Mouse (Mus musculus): Measurements from ENCODE around the gene Kif22. TPM values are rescaled to one million over a fixed set of nuclear protein-coding genes. Genes with fewer than 3 reads are reported as not detected.

The Kif22 gene
- polyA plus RNA-seq, 1 experiment from 2014 or later = 200 TPM

DNA sequence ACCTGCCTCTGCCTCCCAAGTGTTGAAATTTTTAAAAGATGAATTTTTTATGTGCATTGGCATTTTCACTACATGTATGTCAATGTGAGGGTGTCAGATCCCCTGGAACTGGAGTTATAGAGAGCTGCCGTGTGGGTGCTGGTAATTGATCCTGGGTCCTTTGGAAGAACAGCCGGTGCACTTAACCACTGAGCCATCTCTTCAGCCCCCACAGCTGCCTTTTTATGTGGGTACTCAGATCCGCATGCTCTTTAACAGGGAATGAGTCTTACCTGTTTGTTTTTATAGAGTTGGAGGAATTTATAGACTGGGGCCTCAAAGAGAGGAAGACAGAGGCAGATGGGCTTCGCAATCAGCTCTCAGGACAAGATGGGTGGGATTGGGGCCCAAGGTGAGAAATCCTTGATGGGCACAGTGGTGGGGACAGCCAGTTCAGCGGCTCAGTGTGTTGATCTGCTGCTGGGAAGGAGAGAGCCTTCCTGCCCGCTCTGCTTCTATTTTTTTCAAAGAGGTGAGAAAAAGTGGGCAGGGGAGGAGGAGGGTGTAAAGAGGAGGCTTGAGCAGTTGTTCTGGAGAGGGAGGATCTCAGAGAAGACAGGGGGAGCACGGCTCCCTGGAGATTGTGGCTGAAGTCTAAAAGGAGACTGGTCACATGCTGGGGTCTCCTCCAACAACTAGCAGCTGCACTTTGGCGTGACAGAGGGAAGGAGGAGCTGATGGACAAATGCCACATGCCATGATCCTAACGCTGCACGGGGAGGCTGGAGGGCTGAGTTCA lies 57.4 kb downstream of the Kif22 start:
- DNase-seq (ENCODE audit: low spot score) = no peak
- H3K4me1 ChIP-seq = 0 out of 2 replicates have a peak, but pooled peaks cover 3% of the 10 kb centered on the region
- WGBS = 71% methylated on average over 10 of the region's 10 CpGs

GRCm38 (mm10) chr7:126983113-126983512 lies 59.2 kb downstream of the Kif22 start:
- Histone ChIP-seq H3K36me3 (replicated peaks) (peaks cover 34% of the 10 kb centered on the region), H3K27ac (replicated peaks) (no peak overlapping the region), H3K27me3 (replicated peaks; ENCODE audit: low read depth, poor library complexity, severe bottlenecking) (no peaks in the 10 kb centered on the region), H3K4me1 (0 out of 2 replicates have a peak, but pooled peaks cover 3% of the 10 kb centered on the region), H3K9me3 (no peaks in the 10 kb centered on the region), H3K4me3 (no peak overlapping the region)
- no peak for DNase-seq (ENCODE audit: low spot score)
- WGBS = 84% methylated on average over 7 of the region's 7 CpGs

More for the DNA sequence above, 57.4 kb downstream of the Kif22 start:
- H3K36me3 ChIP-seq (replicated peaks) = peaks cover 16% of the 10 kb centered on the region
- H3K4me3 ChIP-seq = no peak overlapping the region
- H3K27ac ChIP-seq (replicated peaks) = no peak overlapping the region
- no peaks in the 10 kb centered on the region for H3K9me3 ChIP-seq
- no peaks in the 10 kb centered on the region for H3K27me3 ChIP-seq (replicated peaks; ENCODE audit: low read depth, poor library complexity, severe bottlenecking)

DNA sequence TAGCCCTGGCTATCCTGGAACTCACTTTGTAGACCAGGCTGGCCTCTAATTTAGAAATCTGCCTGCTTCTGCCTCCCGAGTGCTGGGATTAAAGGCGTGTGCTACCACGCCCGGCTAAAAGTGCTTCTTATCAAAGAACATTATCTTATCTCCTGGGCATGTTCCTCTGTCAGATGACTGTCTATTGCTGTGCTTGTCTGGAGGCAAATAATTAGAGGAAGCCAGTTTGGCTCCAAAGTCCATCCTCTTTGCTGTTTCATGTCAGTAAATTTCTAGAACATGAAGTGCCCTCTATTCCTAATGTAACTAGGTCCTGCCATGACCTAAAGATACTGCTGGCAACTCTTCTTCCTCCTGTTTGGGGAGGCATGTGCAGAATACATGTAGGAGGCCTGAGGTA lies 60.2 kb downstream of the Kif22 start:
- Histone ChIP-seq H3K27me3 (replicated peaks; ENCODE audit: low read depth, poor library complexity, severe bottlenecking) (no peaks in the 10 kb centered on the region), H3K27ac (replicated peaks) (no peak overlapping the region), H3K36me3 (replicated peaks) (peaks cover 37% of the 10 kb centered on the region), H3K4me3 (no peak overlapping the region), H3K4me1 (peaks cover 9% of the 10 kb centered on the region), H3K9me3 (no peaks in the 10 kb centered on the region)
- no peak for DNase-seq (ENCODE audit: low spot score)
- 95% methylated on average over 4 of the region's 4 CpGs for WGBS

- Histone ChIP-seq H3K4me3 (no peak overlapping the region), H3K4me1 (peaks cover 13% of the 10 kb centered on the region), H3K9me3 (no peaks in the 10 kb centered on the region), H3K36me3 (replicated peaks) (peaks cover 37% of the 10 kb centered on the region), H3K27ac (replicated peaks) (no peak overlapping the region), H3K27me3 (replicated peaks; ENCODE audit: low read depth, poor library complexity, severe bottlenecking) (no peaks in the 10 kb centered on the region)
- 96% methylated on average over 2 of the region's 2 CpGs for WGBS
- DNase-seq (ENCODE audit: low spot score) = no peak
Observed at GRCm38 (mm10) chr7:126981601-126982000, 60.7 kb downstream of the Kif22 start.

- Histone ChIP-seq H3K4me1 (peaks cover 17% of the 10 kb centered on the region), H3K36me3 (replicated peaks) (peaks cover 37% of the 10 kb centered on the region), H3K4me3 (no peak overlapping the region), H3K9me3 (no peaks in the 10 kb centered on the region), H3K27ac (replicated peaks) (no peak overlapping the region), H3K27me3 (replicated peaks; ENCODE audit: low read depth, poor library complexity, severe bottlenecking) (no peaks in the 10 kb centered on the region)
- no peak for DNase-seq (ENCODE audit: low spot score)
- 90% methylated on average over 6 of the region's 6 CpGs for WGBS
Observed at GRCm38 (mm10) chr7:126978841-126979240, 63.4 kb downstream of the Kif22 start.

Small RNA genes lying within 50 kb of the gene (microRNA-seq; reads per million reads assigned to microRNA genes)
- gene Gm44343 = not detected

Other genes starting within 250 kb of the Kif22 start
- 390 and 408 TPM in 2 replicates for gene Ppp4c, start 250.0 kb downstream of the Kif22 start, polyA plus RNA-seq (2016; fragmentation: Nextera tagmentation; extraction: Ambion mirVana)
- 0.80 and 1.2 TPM in 2 replicates for gene Fam57b, start 244.8 kb downstream of the Kif22 start, polyA plus RNA-seq (2016; fragmentation: Nextera tagmentation; extraction: Ambion mirVana)
- not detected in 2 replicates for gene 4930451I11Rik, start 210.8 kb downstream of the Kif22 start, polyA plus RNA-seq (2016; fragmentation: Nextera tagmentation; extraction: Ambion mirVana)
- gene Doc2a, start 195.1 kb downstream of the Kif22 start, polyA plus RNA-seq (2016; fragmentation: Nextera tagmentation; extraction: Ambion mirVana) = 3.1 and 5.5 TPM in 2 replicates
- gene Hirip3, start 180.5 kb downstream of the Kif22 start, polyA plus RNA-seq (2016; fragmentation: Nextera tagmentation; extraction: Ambion mirVana) = 49.3 and 57.0 TPM in 2 replicates
- 114 and 118 TPM in 2 replicates for gene Ino80e, start 180.1 kb downstream of the Kif22 start, polyA plus RNA-seq (2016; fragmentation: Nextera tagmentation; extraction: Ambion mirVana)
- gene Taok2, start 157.8 kb downstream of the Kif22 start, polyA plus RNA-seq (2016; fragmentation: Nextera tagmentation; extraction: Ambion mirVana) = 55.3 and 56.9 TPM in 2 replicates
- 16.7 and 21.3 TPM in 2 replicates for gene Tmem219, start 119.6 kb downstream of the Kif22 start, polyA plus RNA-seq (2016; fragmentation: Nextera tagmentation; extraction: Ambion mirVana)
- 20.2 and 21.3 TPM in 2 replicates for gene Kctd13, start 113.6 kb downstream of the Kif22 start, polyA plus RNA-seq (2016; fragmentation: Nextera tagmentation; extraction: Ambion mirVana)
- 0.14 and 0.15 TPM in 2 replicates for gene Asphd1, start 92.9 kb downstream of the Kif22 start, polyA plus RNA-seq (2016; fragmentation: Nextera tagmentation; extraction: Ambion mirVana)
- 0.77 and 1.2 TPM in 2 replicates for gene Sez6l2, start 91.9 kb downstream of the Kif22 start, polyA plus RNA-seq (2016; fragmentation: Nextera tagmentation; extraction: Ambion mirVana)
- 79.9 and 85.2 TPM in 2 replicates for gene Cdipt, start 66.6 kb downstream of the Kif22 start, polyA plus RNA-seq (2016; fragmentation: Nextera tagmentation; extraction: Ambion mirVana)
- 0.50 and 0.77 TPM in 2 replicates for gene Cdiptos, start 66.4 kb downstream of the Kif22 start, polyA plus RNA-seq (2016; fragmentation: Nextera tagmentation; extraction: Ambion mirVana)
- 4.1 TPM in 2 replicates for gene Mvp, start 27.9 kb downstream of the Kif22 start, polyA plus RNA-seq (2016; fragmentation: Nextera tagmentation; extraction: Ambion mirVana)
- gene Pagr1b, start 26.0 kb downstream of the Kif22 start, polyA plus RNA-seq (2016; fragmentation: Nextera tagmentation; extraction: Ambion mirVana) = 0.78 TPM in 1 of 2 replicates, not detected in the other
- 41.1 and 107 TPM in 2 replicates for gene Pagr1a, start 25.1 kb downstream of the Kif22 start, polyA plus RNA-seq (2016; fragmentation: Nextera tagmentation; extraction: Ambion mirVana)
- gene Gm42742, start 21.4 kb downstream of the Kif22 start, polyA plus RNA-seq (2016; fragmentation: Nextera tagmentation; extraction: Ambion mirVana) = 37.7 and 92.9 TPM in 2 replicates
- 2.7 and 3.4 TPM in 2 replicates for gene Prrt2, start 21.3 kb downstream of the Kif22 start, polyA plus RNA-seq (2016; fragmentation: Nextera tagmentation; extraction: Ambion mirVana)
- 63.6 and 68.8 TPM in 2 replicates for gene Maz, start 15.4 kb downstream of the Kif22 start, polyA plus RNA-seq (2016; fragmentation: Nextera tagmentation; extraction: Ambion mirVana)
- not detected in 2 replicates for gene Zg16, start 44.9 kb upstream of the Kif22 start, polyA plus RNA-seq (2016; fragmentation: Nextera tagmentation; extraction: Ambion mirVana)
- gene AI467606, start 48.9 kb upstream of the Kif22 start, polyA plus RNA-seq (2016; fragmentation: Nextera tagmentation; extraction: Ambion mirVana) = 0.54 and 1.4 TPM in 2 replicates
- 3.7 and 4.1 TPM in 2 replicates for gene Qprt, start 79.8 kb upstream of the Kif22 start, polyA plus RNA-seq (2016; fragmentation: Nextera tagmentation; extraction: Ambion mirVana)
- 0.04 and 0.09 TPM in 2 replicates for gene Spn, start 95.4 kb upstream of the Kif22 start, polyA plus RNA-seq (2016; fragmentation: Nextera tagmentation; extraction: Ambion mirVana)
- gene Cd2bp2, start 153.6 kb upstream of the Kif22 start, polyA plus RNA-seq (2016; fragmentation: Nextera tagmentation; extraction: Ambion mirVana) = 89.9 and 93.4 TPM in 2 replicates
- 31.3 and 34.4 TPM in 2 replicates for gene Tbc1d10b, start 166.0 kb upstream of the Kif22 start, polyA plus RNA-seq (2016; fragmentation: Nextera tagmentation; extraction: Ambion mirVana)
- gene Mylpf, start 166.4 kb upstream of the Kif22 start, polyA plus RNA-seq (2016; fragmentation: Nextera tagmentation; extraction: Ambion mirVana) = 9.3 and 10.7 TPM in 2 replicates
- 73.5 and 75.8 TPM in 2 replicates for gene Zfp553, start 190.6 kb upstream of the Kif22 start, polyA plus RNA-seq (2016; fragmentation: Nextera tagmentation; extraction: Ambion mirVana)
- 27.3 and 30.0 TPM in 2 replicates for gene Sept1, start 190.7 kb upstream of the Kif22 start, polyA plus RNA-seq (2016; fragmentation: Nextera tagmentation; extraction: Ambion mirVana)
- 65.1 and 69.1 TPM in 2 replicates for gene Zfp771, start 201.8 kb upstream of the Kif22 start, polyA plus RNA-seq (2016; fragmentation: Nextera tagmentation; extraction: Ambion mirVana)
- 363 and 380 TPM in 2 replicates for gene Dctpp1, start 218.2 kb upstream of the Kif22 start, polyA plus RNA-seq (2016; fragmentation: Nextera tagmentation; extraction: Ambion mirVana)
- 82.5 and 86.4 TPM in 2 replicates for gene Sephs2, start 231.6 kb upstream of the Kif22 start, polyA plus RNA-seq (2016; fragmentation: Nextera tagmentation; extraction: Ambion mirVana)